Mouse (Mus musculus): ENCODE measurements around the gene Zg16. TPM values are rescaled to one million over a fixed set of nuclear protein-coding genes. Genes with fewer than 3 reads are reported as not detected.

The Zg16 gene
- total RNA-seq, 1 experiment from 2014 or later: not detected

DNA sequence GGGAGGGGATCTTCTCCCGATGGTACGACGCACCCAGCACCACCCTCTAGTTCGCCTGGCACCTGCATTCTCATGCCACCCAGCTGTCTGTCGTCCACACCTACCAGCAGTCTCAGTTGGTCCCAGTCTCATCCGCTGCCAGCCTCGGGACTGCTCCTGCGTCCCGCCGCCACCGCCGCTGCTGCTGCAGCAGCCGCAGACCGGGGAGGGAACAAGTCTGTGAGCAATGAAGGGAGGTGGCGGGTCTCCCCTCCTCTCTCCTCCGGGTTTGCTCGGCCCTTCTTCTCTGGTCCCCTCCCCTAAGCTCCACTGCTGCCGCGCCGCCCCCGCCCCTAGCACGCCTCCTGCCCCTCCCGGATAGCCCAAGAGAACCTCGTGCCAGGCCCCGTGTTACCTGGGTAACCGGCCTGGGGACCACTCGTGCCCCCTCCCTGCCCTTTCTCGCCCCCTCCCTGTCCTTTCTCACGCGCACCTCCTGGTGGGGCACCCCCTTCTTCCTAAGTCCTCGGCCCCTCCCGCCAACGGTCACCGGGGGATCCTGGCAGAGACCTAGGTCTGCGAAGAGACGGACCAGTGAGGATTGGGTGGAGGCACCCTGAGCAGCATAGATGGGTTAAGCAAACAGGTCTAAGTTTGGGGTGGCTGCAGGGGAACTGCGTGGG, 66.1 kb downstream of the Zg16 start, which contains the start of the genes Gm42742 and Prrt2:
Gm42742 (minus strand) TSS at position 197 of the 662 bp plus-strand sequence.
Prrt2 (minus strand) TSS at position 311 of the 662 bp plus-strand sequence.
- DNase-seq: peak; percentile 54

DNA sequence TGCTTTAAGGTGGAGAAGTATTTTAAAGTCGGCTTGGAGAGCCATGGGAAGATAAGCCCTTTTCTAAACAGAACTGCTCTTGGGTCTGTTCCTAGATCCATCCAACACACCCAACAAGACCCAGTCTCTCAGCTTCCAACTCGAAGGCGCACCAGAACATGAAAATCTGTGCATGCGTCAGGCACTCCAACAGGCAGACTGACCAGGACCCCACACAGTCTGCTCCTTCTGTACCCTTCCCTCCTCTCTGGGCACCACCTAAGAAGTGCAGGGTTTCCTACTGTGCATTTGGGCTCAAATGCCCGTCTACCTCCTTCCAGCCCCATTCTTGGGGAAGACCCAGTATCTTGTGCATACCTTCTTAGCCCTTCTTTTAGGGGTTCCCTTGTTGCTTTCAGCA, 66.6 kb downstream of the Zg16 start:
- DNase-seq: no peak

DNA sequence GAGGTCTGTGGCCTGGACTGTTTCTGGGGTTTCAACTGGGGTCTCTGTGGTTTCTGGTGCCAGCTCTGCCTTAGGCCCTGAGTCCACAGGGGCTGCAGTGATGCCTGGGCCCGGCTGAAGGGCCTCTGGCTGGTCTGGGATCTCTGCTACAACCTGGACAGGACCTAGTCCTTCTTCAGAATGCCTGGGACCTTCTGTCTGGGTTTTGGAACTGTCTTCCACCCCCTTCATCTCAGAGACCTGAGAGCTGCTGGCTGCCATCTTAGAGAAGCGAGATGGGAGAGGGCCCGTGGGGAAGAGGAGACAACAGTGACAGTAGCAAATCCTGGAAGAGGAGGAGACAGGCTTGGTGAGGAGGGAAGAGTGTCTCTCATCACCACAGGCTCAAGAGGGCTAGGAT, 67.1 kb downstream of the Zg16 start:
- no peak for DNase-seq

DNA sequence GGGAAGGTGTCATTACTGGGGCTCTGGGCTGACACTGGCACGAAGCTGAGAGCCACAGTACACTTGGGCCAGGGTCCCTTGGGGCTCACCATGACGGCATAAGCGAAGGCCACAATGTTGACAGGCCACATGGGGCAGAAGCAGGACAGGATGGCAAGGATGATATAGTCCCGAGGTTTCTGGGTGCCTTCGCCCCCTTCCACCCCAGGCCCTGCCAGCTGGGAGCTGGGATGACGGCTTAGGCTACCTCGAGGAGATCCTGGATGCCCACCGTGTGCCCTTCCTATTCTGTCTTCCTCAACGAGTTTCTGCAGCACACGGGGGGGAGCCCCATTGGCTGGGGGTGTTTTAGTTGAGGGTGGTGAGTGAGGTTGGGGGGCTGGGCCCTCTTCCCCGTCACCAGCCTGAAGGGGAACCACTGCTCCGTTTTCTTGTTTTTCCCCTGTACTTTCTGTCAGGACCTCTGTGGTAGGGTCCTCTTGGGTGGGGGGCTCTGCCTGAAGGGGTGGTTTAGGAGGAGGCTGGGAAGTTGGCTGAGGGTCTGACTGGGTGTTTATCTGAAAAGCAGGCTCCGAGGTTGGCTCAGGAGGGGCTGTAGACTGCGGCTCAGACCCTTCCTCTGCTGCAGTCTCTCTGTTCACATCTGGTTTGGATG, 67.7 kb downstream of the Zg16 start:
- DNase-seq: no peak

DNA sequence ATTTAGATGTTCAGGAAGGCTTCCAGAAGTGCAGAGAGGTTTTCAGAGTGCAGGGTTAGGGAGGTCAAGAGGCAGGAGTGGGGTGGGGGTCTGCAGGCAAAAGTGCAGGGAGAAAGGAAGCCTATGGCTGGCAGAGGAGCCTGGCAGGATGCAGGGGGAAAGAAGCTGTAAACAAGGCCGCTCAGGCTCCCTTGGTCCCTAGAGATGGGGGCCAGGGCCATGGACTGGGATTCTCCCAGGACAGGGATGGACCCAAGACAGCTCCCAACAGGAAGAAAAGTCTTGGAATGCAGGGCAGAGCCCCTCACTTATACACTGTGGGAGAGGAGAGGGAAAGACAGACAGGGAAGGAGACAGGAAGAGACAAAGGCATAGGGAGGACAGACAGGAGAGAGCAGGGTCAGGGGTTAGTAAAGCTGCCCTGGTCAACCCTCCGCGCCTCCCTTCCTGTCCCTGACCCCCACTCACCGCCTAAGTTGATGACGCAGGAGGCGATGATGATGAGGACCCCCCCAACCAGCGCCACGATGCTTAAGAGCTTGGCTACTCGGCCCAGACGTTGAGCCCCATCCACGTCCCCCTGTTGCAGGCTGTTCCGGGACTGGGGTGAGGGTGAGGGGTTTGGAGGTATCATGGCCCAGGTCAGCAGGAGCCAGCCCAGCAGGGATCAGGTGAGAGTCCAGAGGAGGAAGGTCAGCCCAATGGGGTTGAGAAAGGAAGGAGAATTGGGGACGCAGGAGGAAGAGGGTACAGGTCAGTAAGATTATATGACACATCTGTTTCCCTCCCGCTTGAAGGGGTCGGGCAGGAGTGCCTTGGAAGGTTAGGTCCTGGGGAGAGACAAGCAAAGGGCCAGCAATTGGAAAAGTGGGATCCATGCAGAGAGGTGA, 68.5 kb downstream of the Zg16 start:
- DNase-seq: no peak

DNA sequence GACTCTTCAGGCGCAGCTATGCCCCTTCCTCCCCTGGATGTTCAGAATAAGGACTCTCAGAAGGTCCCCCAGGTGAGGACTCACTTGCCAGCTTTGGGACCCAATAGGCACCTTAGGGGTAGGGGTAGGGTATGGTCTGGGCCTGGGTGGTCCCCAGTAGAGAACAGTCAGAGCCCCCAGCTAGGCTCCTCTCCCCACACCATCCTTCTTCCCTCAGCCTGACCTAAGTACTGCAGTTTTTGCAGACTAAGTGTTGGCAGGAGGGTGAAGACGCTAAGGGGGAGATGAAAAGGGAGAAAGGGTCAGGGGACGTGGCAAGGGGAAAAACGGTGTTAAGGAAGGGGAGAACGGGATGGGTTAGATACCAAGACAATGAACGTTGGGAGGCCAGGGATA, 69.2 kb downstream of the Zg16 start:
- DNase-seq: no peak

DNA sequence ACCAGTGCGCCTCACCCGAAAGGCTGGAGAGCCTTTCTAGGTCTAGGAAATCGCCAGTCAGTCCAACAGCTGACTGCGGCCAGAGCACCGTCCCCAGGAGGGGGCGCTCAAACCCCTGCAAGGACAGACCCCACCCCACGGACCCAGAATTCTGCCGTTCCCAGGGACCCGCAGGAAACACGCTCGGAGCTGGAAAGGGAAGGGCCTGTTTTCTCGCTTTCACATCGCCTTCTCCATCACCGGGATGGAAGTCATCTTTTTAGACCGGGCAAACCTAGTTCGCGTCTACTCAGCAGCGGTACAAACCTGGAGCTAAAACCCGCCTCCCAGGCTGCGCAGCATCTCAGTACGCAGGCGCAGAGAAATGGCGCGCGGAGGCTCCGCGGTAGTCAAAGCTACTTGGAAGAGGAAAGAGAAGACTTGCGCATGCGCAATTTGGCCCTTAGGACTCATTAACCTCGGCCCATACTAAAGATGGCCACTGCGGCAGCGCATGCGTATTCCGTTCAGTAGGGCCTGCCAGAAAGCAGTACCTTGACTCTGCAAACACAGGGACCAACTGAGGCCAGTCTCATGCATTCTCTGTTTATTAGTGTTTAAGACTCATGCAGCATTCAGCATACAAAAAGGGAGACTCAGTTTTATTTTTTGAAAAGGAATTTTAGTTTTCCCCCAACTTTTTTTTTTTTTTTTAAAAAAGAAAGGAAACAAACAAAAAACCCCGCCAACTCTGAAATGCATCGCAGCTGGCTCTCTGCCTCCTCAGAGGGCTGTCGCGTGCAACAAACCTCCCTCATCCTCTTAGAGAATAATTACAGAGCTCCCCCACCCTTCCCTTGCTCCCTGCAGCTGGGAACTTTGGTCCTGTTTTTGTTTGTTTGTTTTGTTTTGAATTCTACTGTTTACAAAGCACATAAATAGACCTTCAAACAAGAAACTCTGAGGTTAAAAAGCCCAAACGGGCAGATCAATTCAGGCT, 69.9 kb downstream of the Zg16 start, which contains the start of gene Pagr1a:
Pagr1a (minus strand) TSS at position 382 of the 979 bp plus-strand sequence.
- DNase-seq: peak; percentile 96

DNA sequence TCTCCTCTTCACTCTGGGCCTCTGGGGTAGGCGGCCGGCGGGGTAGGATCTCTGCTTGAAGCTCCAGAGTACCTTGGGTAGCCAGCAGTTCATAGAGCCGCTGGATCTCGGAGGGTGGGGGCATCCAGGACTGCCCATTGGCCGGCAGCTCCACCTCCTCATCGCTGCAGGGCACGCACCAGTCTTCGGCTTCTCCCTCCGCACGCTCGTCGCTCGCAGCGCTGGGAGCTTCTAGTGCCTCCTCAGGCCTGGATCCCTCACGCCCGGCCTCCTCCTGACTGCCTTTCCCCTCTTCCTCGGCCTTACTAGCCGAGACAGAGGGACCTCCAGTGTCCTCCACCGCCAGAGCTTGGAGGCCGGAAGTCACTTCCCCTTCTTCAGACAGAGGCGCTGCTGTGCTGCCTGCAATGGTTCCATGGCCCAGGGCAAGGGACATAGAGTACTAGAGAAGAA, 70.6 kb downstream of the Zg16 start:
- DNase-seq: peak; percentile 68

DNA sequence TGATC, 70.8 kb downstream of the Zg16 start, which contains the start of gene Pagr1b:
Pagr1b (minus strand) TSS at position 4 of the 5 bp plus-strand sequence.
- no peak for DNase-seq

DNA sequence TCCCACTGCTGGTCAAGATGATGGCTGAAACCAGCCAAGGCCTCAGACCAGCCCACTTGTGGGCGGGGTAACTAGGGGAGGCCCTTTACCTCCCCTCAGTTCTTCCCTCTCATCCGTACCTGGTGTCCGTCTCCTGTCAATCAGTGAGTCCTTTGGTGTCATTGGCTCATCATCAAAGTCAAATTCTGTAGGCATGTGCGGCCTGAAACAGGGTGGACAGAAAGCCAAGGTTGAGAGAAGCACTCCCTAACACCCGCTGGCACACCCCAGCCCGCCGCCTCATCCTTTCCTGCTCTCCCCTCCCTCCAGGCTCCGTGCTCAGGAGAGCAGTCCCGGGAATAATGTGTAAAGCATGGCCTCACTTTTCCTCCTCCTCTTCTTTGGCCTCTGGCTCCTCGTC, 71.0 kb downstream of the Zg16 start:
- peak; percentile 50 for DNase-seq

DNA sequence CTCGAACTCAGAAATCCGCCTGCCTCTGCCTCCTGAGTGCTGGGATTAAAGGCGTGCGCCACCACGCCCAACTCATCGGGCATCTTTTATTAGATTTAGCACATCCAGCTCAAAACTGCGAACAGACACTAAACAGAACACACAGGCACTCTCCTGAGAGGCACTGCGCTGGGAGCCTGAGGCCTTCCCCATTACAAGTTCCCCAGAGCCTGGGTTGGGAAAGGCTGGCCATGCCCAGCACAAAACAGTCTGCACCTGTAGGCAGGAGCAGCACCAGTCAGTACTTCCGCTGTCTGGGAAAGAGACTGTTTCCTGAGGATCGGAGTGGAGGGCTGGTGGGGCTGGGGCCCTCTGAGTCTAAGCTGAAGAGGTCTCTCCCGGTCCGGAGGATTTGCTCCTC, 72.1 kb downstream of the Zg16 start:
- no peak for DNase-seq

DNA sequence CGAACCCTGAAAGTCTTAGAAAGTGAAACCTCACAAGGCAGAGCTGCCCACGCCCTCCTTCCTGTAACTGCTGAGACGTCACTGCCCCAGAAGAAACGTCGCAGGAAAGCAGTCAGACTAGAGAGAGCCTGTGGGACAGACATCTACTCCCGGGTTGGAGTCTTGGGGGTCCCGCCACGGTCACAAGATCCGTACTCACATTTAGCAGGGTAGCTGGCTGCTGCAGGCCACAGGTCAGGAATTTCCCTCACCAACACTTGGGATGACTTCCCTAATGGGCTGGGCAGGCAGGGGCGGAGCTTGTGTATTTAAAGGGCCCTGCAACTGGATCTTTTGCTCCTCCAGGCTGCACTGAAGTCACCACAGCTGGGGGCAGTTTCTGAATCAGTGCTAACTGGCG, 72.8 kb downstream of the Zg16 start, which contains the start of gene Mvp:
Mvp (minus strand) TSS at position 302 of the 400 bp plus-strand sequence.
- DNase-seq: peak; percentile 67

DNA sequence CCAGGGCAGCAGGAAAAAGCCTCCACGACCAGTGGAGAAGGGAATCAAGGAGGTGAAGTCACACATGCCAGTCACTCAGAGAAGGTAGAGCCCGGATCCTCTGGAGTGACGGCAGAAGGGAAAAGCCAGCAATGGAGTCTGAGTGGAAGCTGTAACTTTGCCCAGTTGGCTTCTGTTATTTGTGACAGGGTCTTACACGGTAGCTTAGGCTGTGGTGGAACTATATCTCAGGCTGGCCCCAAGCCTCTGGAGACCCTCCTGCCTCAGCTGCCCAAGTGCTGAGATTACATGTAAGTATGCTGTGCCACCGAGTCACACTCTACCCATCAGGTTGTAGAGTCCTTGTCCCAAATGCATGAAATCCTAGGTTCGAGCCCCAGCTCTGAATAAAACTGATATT, 73.7 kb downstream of the Zg16 start:
- no peak for DNase-seq

DNA sequence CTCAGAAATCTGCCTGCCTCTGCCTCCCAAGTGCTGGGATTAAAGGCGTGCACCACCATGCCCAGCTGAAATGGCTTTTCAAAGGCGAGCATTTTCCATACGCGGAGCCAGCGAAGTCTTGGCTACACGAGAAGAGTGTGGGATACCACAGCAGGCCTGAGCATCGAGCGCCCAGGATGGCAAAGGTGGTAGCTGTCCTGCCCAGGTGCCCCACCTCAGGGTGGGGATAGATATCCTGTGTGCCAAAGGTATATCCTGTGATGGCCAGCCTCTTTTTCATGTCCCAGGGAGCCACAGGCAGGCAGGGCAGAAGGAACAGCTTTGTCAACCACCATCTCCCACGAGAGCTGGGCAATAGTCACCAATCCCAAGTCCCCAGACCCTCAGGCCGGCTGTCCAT, 74.3 kb downstream of the Zg16 start:
- DNase-seq: no peak

DNA sequence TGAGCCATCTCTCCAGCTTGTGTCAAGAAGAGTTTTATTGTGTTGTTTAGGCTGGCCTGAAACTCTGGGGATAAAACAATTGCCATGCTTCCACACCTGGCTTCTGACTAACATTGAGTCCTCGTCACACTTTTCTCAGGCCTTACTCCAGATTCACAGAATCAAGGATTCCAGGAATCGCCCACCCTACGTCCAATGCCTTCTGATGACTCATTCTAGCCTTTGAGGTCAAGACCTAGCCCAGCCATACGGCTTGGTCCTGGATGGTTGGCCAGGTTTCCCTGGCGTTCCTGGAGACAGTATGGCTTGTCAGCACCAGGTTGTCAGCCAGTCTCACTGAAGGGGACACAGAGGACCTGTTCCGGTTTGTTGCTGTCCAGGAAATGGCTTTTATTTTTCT, 74.8 kb downstream of the Zg16 start:
- no peak for DNase-seq

DNA sequence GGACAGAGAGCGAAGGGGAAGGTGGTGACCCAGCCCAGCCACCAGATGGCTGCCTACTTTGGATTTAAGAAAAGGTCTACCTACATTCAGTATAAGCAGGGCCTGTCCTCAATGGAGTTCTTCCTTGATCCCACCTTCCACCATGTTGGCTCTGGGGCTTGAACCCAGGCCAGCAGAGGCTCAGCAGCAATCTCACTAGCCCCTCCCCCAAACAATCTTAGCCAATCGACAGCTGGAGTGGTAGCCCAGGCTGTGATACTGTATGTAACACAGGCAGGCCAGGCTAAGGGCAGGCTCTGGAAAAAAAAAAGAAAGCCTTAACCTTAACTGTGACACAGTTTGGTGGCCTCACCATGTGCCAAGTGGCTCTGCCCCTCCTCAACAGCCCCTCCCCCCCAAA, 75.4 kb downstream of the Zg16 start:
- DNase-seq: no peak

DNA sequence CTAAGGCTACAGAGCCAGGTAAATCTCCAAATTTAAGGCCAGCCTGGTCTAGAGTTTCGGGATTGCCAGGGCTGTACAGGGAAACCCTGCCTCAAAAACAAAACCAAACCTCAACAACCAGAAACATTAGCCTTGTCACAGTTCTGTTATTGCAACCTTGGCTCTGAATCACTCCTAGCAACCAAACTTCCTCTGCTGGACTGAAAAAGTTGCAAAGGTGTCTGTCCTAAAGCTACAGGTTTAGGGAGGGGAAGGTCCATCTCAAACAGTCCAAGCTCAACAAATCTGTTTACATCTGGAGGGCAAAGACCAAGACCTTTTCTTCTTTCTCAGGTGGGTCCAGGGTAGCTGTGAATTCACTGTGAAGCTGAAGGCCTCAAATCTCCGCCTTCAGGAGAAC, 76.1 kb downstream of the Zg16 start:
- DNase-seq: no peak

DNA sequence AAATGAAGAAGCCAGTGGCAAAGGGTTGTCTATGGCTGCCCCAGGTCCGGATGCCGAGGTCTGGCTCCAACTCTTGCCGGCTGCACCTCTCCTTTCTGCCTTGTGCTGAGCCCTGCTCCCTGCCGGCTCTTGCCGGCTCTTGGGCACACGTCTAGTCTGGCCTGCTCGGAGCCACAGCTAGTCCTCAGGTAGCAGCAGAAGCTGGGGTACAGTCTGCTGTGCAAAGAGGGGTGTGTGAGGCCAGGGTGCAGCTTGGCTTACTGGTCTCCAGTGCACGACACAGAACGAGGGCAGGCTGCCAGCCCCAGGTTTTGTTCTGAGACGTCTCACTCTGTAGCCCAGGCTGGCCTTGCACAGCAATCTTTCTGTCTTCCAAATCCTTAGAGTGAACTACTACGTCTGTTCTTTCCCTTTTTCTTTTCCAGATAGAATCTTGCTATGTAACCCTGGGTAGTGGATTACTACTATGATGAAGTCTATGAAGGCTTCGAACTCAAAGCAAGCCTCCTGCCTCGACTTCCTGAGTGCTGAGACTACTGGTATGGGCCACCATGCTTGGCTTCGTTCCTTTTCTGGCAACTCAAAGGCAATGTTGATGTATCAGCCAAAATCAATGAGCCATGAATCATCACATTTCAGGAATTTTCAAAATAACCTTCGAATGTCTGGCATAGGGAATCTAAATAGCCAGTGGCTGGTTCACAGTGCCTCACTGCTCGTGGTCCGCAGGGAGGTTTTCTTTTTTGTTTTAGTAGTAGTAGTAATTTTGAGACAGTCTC, 77.6 kb downstream of the Zg16 start:
- DNase-seq: no peak

DNA sequence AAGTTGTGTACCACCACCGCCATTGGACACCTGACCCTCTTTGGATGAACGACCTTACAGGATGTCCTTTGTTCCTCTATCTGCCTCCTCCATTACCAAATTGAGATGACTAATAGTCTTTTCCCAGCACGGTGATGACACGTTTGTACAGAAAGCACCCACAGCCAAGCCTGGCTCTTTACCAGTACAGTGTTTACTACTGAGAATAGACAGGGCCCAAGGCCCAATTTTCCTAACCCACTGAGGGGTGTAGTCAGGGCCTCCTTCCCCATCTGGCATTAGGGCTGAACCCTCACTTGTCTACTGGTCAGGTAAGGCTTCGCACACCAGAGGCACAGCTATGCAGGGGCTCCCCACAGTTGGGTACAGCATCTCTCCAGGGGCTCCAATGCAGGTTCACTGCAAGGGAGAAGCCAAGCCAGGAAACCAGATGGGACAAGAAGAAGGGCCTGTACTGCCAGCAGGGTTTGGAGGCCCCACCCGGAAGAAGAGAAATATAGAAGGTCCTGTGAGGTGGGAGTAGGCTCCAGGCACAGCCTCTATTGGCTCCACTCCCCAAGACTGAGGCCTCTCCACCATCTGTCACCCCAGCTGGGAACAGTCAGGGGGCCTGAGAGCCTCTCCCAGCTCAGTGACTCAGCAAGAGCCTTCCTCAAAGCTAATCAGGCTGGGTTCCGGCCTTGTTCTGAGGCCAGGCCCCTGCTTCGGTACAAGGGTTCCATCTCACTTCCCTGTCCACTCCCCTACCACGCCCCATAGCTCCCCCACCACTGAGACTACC, 78.7 kb downstream of the Zg16 start:
- DNase-seq: peak; percentile 58

DNA sequence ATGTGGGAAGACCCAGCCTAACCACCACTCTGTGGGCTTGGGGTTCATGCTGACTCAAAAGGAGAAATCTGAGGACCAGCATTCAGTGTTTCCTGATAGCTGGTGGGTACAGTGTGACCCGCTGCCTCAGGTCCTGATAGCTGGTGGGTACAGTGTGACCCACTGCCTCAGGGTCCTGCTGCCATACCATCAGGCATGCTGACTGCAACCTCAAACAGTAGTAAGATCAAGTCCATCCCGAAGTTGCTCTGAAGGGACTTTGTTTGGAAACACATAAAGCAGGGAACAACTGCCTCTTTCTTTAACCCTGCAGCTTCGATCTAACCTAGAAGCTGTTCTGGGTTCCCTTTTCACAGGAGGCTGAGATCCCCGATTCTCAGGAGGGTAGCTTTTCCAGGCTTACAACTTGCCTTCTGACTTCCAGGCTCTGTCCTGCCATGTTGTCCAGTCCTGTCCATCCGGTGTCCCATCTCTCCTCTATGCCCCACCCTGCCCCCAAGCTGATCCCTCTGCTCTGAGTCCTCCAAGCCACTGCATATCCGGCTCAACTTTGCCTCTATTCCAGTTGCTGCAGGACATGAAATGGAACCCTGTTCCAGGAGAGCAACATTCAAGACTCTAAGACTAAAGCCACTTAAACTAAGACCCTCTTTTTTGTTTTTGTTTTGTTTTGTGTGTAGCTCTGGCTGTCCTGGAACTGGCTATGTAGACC, 79.7 kb downstream of the Zg16 start:
- no peak for DNase-seq

Measured in adrenal gland, postnatal 25 days (tissue).